23 mouse cellular contexts compared by ENCODE assay signal in genomic region chr8:50160326-50160725, GRCm38 (mm10).
A peak's percentile ranks its signal among the peaks of the same experiment; 100 is the strongest.
DNase-seq lines count a peak whose midpoint lies in the region; ATAC-seq and TF ChIP-seq lines count a peak whose summit lies in the region.
"Had no signal": no experiment of that assay in that cellular context is flagged by ENCODE, and none has a peak within 500 bp of the region (broad histone marks: within the 10 kb centered on the region; RNA-seq: fewer than 3 reads in every experiment).

No protein-coding gene starts in this region.

- no peaks in the 10 kb centered on the region for H3K36me3 ChIP-seq in forebrain, embryonic 15.5 days
- no peaks in the 10 kb centered on the region for H3K36me3 ChIP-seq in forebrain, embryonic 12.5 days (replicated peaks)
- no peaks in the 10 kb centered on the region for H3K36me3 ChIP-seq in midbrain, embryonic 14.5 days (ENCODE audit: control insufficient read depth, insufficient read depth, low read length)
- no peaks in the 10 kb centered on the region for H3K36me3 ChIP-seq in midbrain, postnatal 0 days (ENCODE audit: insufficient read depth, low read length)
- no peaks in the 10 kb centered on the region for H3K36me3 ChIP-seq in embryonic facial prominence, embryonic 14.5 days (ENCODE audit: control insufficient read depth, insufficient read depth, low read length)
- H3K36me3 ChIP-seq in neural tube, embryonic 15.5 days = no peaks in the 10 kb centered on the region
- no peaks in the 10 kb centered on the region for H3K36me3 ChIP-seq in kidney, embryonic 15.5 days
- H3K36me3 ChIP-seq: heart, embryonic 13.5 days had no signal

- 66% methylated on average over 5 of the region's 5 CpGs for WGBS in forebrain, embryonic 15.5 days
- 74% methylated on average over 5 of the region's 5 CpGs for WGBS in forebrain, embryonic 12.5 days
- WGBS in midbrain, embryonic 14.5 days = 70% methylated on average over 5 of the region's 5 CpGs
- WGBS in midbrain, postnatal 0 days = 68% methylated on average over 5 of the region's 5 CpGs
- 41% methylated on average over 5 of the region's 5 CpGs for WGBS in embryonic facial prominence, embryonic 14.5 days
- 44% methylated on average over 5 of the region's 5 CpGs for WGBS in neural tube, embryonic 15.5 days
- 80% methylated on average over 5 of the region's 5 CpGs for WGBS in kidney, embryonic 15.5 days

- H3K9me3 ChIP-seq in forebrain, embryonic 15.5 days = no peaks in the 10 kb centered on the region
- no peaks in the 10 kb centered on the region for H3K9me3 ChIP-seq in forebrain, embryonic 12.5 days
- H3K9me3 ChIP-seq in midbrain, embryonic 14.5 days (ENCODE audit: control insufficient read depth, low read length) = no peaks in the 10 kb centered on the region
- no peaks in the 10 kb centered on the region for H3K9me3 ChIP-seq in midbrain, postnatal 0 days (ENCODE audit: low read length)
- no peaks in the 10 kb centered on the region for H3K9me3 ChIP-seq in embryonic facial prominence, embryonic 14.5 days (ENCODE audit: control insufficient read depth, low read length)
- H3K9me3 ChIP-seq in neural tube, embryonic 15.5 days (replicated peaks) = no peaks in the 10 kb centered on the region
- H3K9me3 ChIP-seq in kidney, embryonic 15.5 days (replicated peaks) = no peaks in the 10 kb centered on the region
- H3K9me3 ChIP-seq: heart, embryonic 13.5 days had no signal

- H3K27ac ChIP-seq in forebrain, embryonic 15.5 days (replicated peaks) = no peak overlapping the region
- H3K27ac ChIP-seq in forebrain, embryonic 12.5 days = no peak overlapping the region
- H3K27ac ChIP-seq in midbrain, embryonic 14.5 days (replicated peaks; ENCODE audit: low read depth, low read length) = no peak overlapping the region
- H3K27ac ChIP-seq in midbrain, postnatal 0 days (ENCODE audit: low read depth, low read length) = no peak overlapping the region
- H3K27ac ChIP-seq in embryonic facial prominence, embryonic 14.5 days (replicated peaks; ENCODE audit: low read depth, low read length) = no peak overlapping the region
- H3K27ac ChIP-seq in neural tube, embryonic 15.5 days (replicated peaks) = 0 out of 2 replicates have a peak overlapping the region, but pooled peaks have one; percentile 54
- no peak overlapping the region for H3K27ac ChIP-seq in kidney, embryonic 15.5 days
- H3K27ac ChIP-seq: heart, embryonic 13.5 days; layer of hippocampus, adult 2 months; liver, embryonic 14.5 days; stomach, postnatal 0 days had no signal

- intact Hi-C loops in heart, postnatal 10 days (cut with DNase I) = no loop called here

- H3K4me3 ChIP-seq in forebrain, embryonic 15.5 days = no peak overlapping the region
- H3K4me3 ChIP-seq in forebrain, embryonic 12.5 days (replicated peaks) = no peak overlapping the region
- H3K4me3 ChIP-seq in midbrain, embryonic 14.5 days (replicated peaks; ENCODE audit: low read depth, low read length) = no peak overlapping the region
- H3K4me3 ChIP-seq in midbrain, postnatal 0 days (ENCODE audit: low read depth, low read length) = no peak overlapping the region
- no peak overlapping the region for H3K4me3 ChIP-seq in embryonic facial prominence, embryonic 14.5 days (ENCODE audit: low read depth, low read length)
- H3K4me3 ChIP-seq in neural tube, embryonic 15.5 days (replicated peaks) = no peak overlapping the region
- no peak overlapping the region for H3K4me3 ChIP-seq in kidney, embryonic 15.5 days (replicated peaks)
- H3K4me3 ChIP-seq: erythroblast, embryonic 14.5 days; heart, embryonic 13.5 days; layer of hippocampus, adult 2 months had no signal

- no peak overlapping the region for H3K9ac ChIP-seq in forebrain, embryonic 15.5 days (replicated peaks)
- no peak overlapping the region for H3K9ac ChIP-seq in forebrain, embryonic 12.5 days
- H3K9ac ChIP-seq in midbrain, embryonic 14.5 days (replicated peaks; ENCODE audit: low read length) = no peak overlapping the region
- no peak overlapping the region for H3K9ac ChIP-seq in midbrain, postnatal 0 days (replicated peaks; ENCODE audit: low read length, poor library complexity, severe bottlenecking)
- no peak overlapping the region for H3K9ac ChIP-seq in embryonic facial prominence, embryonic 14.5 days (ENCODE audit: low read depth, low read length)
- H3K9ac ChIP-seq in neural tube, embryonic 15.5 days (replicated peaks) = no peak overlapping the region
- no peak overlapping the region for H3K9ac ChIP-seq in kidney, embryonic 15.5 days
- H3K9ac ChIP-seq: heart, embryonic 13.5 days; liver, embryonic 14.5 days had no signal

- ATAC-seq in forebrain, embryonic 15.5 days (replicated peaks) = peak; percentile 58
- no peak for ATAC-seq in forebrain, embryonic 12.5 days (ENCODE audit: low FRiP score)
- no peak for ATAC-seq in midbrain, embryonic 14.5 days (ENCODE audit: low FRiP score, low TSS enrichment)
- ATAC-seq in midbrain, postnatal 0 days (ENCODE audit: low FRiP score) = no peak
- no peak; the same call in 1 of the 2 replicates for ATAC-seq in embryonic facial prominence, embryonic 14.5 days (ENCODE audit: low read depth)
- ATAC-seq in neural tube, embryonic 15.5 days (ENCODE audit: low FRiP score) = no peak
- no peak for ATAC-seq in kidney, embryonic 15.5 days (replicated peaks; ENCODE audit: low FRiP score)
- ATAC-seq: inflammation-experienced regulatory T-cells, adult 6 months; lung, postnatal 0 days had no signal

- no peak overlapping the region for H3K4me2 ChIP-seq in forebrain, embryonic 15.5 days (replicated peaks)
- no peak overlapping the region for H3K4me2 ChIP-seq in forebrain, embryonic 12.5 days
- H3K4me2 ChIP-seq in midbrain, embryonic 14.5 days (ENCODE audit: low read length) = no peak overlapping the region
- H3K4me2 ChIP-seq in midbrain, postnatal 0 days (ENCODE audit: low read depth, low read length, poor library complexity, severe bottlenecking) = no peak overlapping the region
- 0 out of 2 replicates have a peak overlapping the region, but pooled peaks have one; percentile 4 for H3K4me2 ChIP-seq in embryonic facial prominence, embryonic 14.5 days (ENCODE audit: low read depth, low read length)
- peak overlapping the region; percentile 30 for H3K4me2 ChIP-seq in neural tube, embryonic 15.5 days
- H3K4me2 ChIP-seq in kidney, embryonic 15.5 days = no peak overlapping the region
- H3K4me2 ChIP-seq: heart, embryonic 13.5 days had no signal

- H3K4me1 ChIP-seq in forebrain, embryonic 15.5 days = no peaks in the 10 kb centered on the region
- H3K4me1 ChIP-seq in forebrain, embryonic 12.5 days = no peaks in the 10 kb centered on the region
- no peaks in the 10 kb centered on the region for H3K4me1 ChIP-seq in midbrain, embryonic 14.5 days (ENCODE audit: control insufficient read depth, insufficient read depth, low read length)
- no peaks in the 10 kb centered on the region; the same call in 1 of the 2 replicates for H3K4me1 ChIP-seq in midbrain, postnatal 0 days (ENCODE audit: insufficient read depth, low read length)
- no peaks in the 10 kb centered on the region; the same call in 1 of the 2 replicates for H3K4me1 ChIP-seq in embryonic facial prominence, embryonic 14.5 days (ENCODE audit: control insufficient read depth, insufficient read depth, low read length)
- 0 out of 2 replicates have a peak, but pooled peaks cover 3% of the 10 kb centered on the region for H3K4me1 ChIP-seq in neural tube, embryonic 15.5 days
- H3K4me1 ChIP-seq in kidney, embryonic 15.5 days = no peaks in the 10 kb centered on the region
- H3K4me1 ChIP-seq: heart, embryonic 13.5 days had no signal

- H3K27me3 ChIP-seq in forebrain, embryonic 15.5 days = no peaks in the 10 kb centered on the region
- no peaks in the 10 kb centered on the region for H3K27me3 ChIP-seq in forebrain, embryonic 12.5 days
- H3K27me3 ChIP-seq in midbrain, embryonic 14.5 days (ENCODE audit: control insufficient read depth, insufficient read depth, low read length) = no peaks in the 10 kb centered on the region
- H3K27me3 ChIP-seq in midbrain, postnatal 0 days (ENCODE audit: insufficient read depth, low read length) = no peaks in the 10 kb centered on the region
- H3K27me3 ChIP-seq in embryonic facial prominence, embryonic 14.5 days (replicated peaks; ENCODE audit: control insufficient read depth, insufficient read depth, low read length) = no peaks in the 10 kb centered on the region
- H3K27me3 ChIP-seq in neural tube, embryonic 15.5 days (replicated peaks) = no peaks in the 10 kb centered on the region
- no peaks in the 10 kb centered on the region for H3K27me3 ChIP-seq in kidney, embryonic 15.5 days
- H3K27me3 ChIP-seq: CH12.LX; heart, embryonic 13.5 days had no signal

- TF ChIP-seq CTCF in midbrain, postnatal 0 days (IDR thresholded peaks at IDR 0.05) = no peak

- peak; percentile 26 for DNase-seq in midbrain, embryonic 14.5 days
- DNase-seq in midbrain, postnatal 0 days (ENCODE audit: low spot score) = no peak
- peak; percentile 32 for DNase-seq in embryonic facial prominence, embryonic 14.5 days (ENCODE audit: low spot score)
- no peak for DNase-seq in heart, postnatal 10 days
- DNase-seq: adrenal gland, adult 2 months; cerebellum, adult 11 months; cerebellum, postnatal 14 days; embryo, embryonic 11 days; heart, postnatal 4 days; kidney, postnatal 10 days; thymus, postnatal 4 days had no signal

Comparison
In these comparisons a context has a peak if more than half of its experiments do, and no peak if none do; other contexts are left out.
1. DNase-seq: peak in midbrain, embryonic 14.5 days (single experiment) and embryonic facial prominence, embryonic 14.5 days (single experiment); none in midbrain, postnatal 0 days (single experiment) and heart, postnatal 10 days (0 of 2).
2. H3K4me2 ChIP-seq: peak in embryonic facial prominence, embryonic 14.5 days (single experiment) and neural tube, embryonic 15.5 days (single experiment); none in forebrain, embryonic 15.5 days (single experiment), forebrain, embryonic 12.5 days (single experiment), midbrain, embryonic 14.5 days (single experiment), midbrain, postnatal 0 days (single experiment) and kidney, embryonic 15.5 days (single experiment).